Mouse (Mus musculus) limb, embryonic 10.5 days (tissue): ENCODE measurements at regions not wholly inside any gene's neighbourhood (a gene's known extent, or its start where the extent isn't known, plus 50 kb on each side); places are given as distances from the start of the nearest gene placed in this dataset.
"Not testable (repeated sequence)": the region's sequence is repeated elsewhere in the genome, so short reads cannot be mapped to it uniquely, and the experiment has no call there.

Source experiments
- DNase-seq: peaks from one replicate; pipeline ENCODE4 v3.0.0-alpha.2; 2017; ENCODE audit warnings: low spot score
- H3K27ac ChIP-seq: fragments of 300-500 bp; sonication (generic); 2 replicates; pipeline ENCODE4 v1.5.1; 2016; ENCODE audit warnings: mild to moderate bottlenecking
- H3K27me3 ChIP-seq: fragments of 300-500 bp; sonication (generic); 2 replicates; pipeline ENCODE4 v1.6.1; 2016; ENCODE audit warnings: low read depth, mild to moderate bottlenecking; ENCODE audit not compliant: poor library complexity, severe bottlenecking
- H3K36me3 ChIP-seq: fragments of 300-500 bp; sonication (generic); 2 replicates; pipeline ENCODE4 v1.6.1; 2016; ENCODE audit warnings: mild to moderate bottlenecking, moderate library complexity
- H3K4me1 ChIP-seq: fragments of 300-500 bp; sonication (generic); 2 replicates; pipeline ENCODE4 v1.6.1; 2016
- H3K4me3 ChIP-seq: fragments of 300-500 bp; sonication (generic); 2 replicates; pipeline ENCODE4 v1.5.1; 2016; ENCODE audit warnings: mild to moderate bottlenecking, moderate library complexity
- H3K9me3 ChIP-seq: fragments of 300-500 bp; sonication (generic); replicated peaks from 2 replicates; pipeline ENCODE4 v1.6.1; 2016; ENCODE audit warnings: mild to moderate bottlenecking
- WGBS: fragments of 180-500 bp; shearing (Covaris S2); methylation state at CpG from one replicate; pipeline ENCODE4 v1.1.7; 2016; 5-methylcytosine and 5-hydroxymethylcytosine counted together

DNA sequence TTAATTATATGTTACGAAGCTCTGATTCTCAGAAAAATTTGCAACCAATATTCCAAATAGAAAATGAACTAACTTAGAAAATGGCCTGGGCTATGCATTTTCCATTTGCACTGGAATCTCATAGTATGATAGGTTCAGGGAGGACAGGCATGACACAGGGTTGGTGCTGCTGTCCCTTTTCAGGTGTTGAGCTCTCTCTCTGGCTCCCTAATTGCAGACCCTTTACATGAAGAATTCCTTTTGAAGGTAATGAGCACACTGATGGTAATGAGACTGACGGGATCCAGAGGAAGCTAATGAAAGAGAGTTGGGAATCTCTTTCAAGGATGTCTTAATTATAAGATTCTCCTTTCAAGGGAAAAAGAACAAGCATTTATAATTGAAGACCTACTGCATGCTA is 87.6 kb downstream of the Serpinb8 start:
- 84% methylated on average over 2 of the region's 2 CpGs for WGBS
- no peak overlapping the region for H3K27ac ChIP-seq
- no peak for DNase-seq
- H3K9me3 ChIP-seq, result no peaks in the 10 kb centered on the region
- H3K4me3 ChIP-seq, result no peak overlapping the region
- no peaks in the 10 kb centered on the region for H3K27me3 ChIP-seq
- no peaks in the 10 kb centered on the region for H3K36me3 ChIP-seq
- H3K4me1 ChIP-seq, result no peaks in the 10 kb centered on the region

DNA sequence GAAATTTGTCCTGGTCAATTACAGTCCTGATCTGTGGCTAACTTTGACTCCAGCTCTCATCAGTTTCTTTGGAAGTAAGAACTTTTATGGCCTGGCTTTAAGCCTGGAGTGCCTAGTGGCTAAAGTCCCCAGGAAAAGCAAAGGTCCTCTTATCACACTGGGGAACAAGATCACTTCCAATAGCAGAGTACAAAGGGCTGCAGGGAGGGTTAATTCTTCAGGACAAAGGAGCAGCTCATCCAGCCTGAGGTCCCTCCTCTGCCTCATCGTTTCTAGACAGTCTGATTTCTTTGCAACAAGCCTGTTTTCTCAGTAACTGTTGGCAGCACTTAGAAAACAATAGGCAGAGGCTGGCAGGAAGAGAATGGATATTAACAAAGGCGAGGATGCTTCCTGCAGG is 107.1 kb downstream of the Serpinb8 start:
- H3K4me3 ChIP-seq, result no peak overlapping the region
- H3K27me3 ChIP-seq, result no peaks in the 10 kb centered on the region
- no peaks in the 10 kb centered on the region for H3K4me1 ChIP-seq
- WGBS, result 53% methylated on average over 2 of the region's 2 CpGs
- DNase-seq, result no peak
- H3K9me3 ChIP-seq, result no peaks in the 10 kb centered on the region
- H3K36me3 ChIP-seq, result no peaks in the 10 kb centered on the region
- no peak overlapping the region for H3K27ac ChIP-seq

DNA sequence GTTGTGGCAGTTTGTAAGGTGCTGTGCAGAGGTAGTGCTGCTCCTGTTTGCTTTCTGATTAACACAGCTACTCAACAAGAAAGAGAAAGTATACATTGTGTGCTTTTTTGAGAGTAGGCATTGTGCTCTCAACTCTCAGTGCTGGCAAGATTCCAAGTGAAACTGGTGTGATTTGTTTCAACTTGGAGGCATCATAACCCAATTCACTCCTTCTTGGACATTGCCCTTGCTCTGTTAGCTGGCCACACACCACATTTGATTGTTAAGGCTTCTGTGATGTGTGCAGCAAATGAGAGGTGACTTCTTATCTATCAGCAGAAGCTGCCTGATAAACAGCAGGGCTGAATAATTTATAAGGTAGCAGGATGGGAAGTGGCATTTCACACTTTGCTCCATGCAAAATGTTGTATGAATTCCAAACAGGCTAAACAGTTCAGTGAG is 116.3 kb downstream of the Serpinb8 start:
- Histone ChIP-seq H3K36me3 (no peaks in the 10 kb centered on the region), H3K27me3 (no peaks in the 10 kb centered on the region), H3K4me1 (no peaks in the 10 kb centered on the region), H3K27ac (no peak overlapping the region), H3K9me3 (no peaks in the 10 kb centered on the region), H3K4me3 (no peak overlapping the region)
- no peak for DNase-seq

DNA sequence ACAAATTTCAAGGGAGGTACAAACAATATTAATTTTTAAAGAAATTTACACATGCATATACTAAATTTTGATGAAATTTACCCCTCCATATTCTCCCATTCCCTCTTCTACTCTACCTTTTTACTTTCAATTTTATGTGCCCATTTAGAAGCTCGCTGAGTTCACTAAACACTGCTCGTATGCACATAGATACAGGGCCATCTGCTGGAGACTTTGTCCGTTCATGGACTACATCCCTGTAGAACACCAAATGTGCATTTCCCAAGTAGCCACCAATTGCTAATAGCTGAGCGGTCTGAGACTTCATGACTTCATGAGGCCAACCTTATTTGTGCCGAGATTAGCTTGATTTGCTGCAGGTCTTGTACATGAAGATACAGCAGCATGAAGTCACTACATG is 118.8 kb downstream of the Serpinb8 start:
- WGBS, result 92% methylated on average over 5 of the region's 5 CpGs
- no peak for DNase-seq

DNA sequence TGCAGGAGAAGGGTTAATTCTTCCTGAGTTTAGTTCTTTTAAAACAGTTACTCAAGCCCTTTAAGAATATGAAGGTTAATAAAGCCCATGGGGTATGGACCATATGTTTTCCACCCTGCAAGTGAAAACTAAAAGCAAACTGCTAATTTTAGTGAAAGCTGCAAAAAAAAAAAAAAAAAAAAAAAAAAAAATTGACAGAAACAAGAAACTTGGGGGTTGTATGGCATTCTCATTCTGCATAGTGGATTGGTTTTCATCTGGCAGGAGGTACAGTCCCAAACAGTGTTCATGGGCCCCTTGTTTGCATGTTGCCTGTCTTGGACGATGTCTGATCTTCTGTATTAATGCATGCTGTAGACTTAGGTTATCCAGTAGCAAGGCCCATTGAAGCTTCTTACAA is 125.1 kb downstream of the Serpinb8 start:
- Histone ChIP-seq H3K4me3 (no peak overlapping the region), H3K4me1 (no peaks in the 10 kb centered on the region), H3K36me3 (no peaks in the 10 kb centered on the region), H3K27me3 (no peaks in the 10 kb centered on the region), H3K9me3 (no peaks in the 10 kb centered on the region), H3K27ac (no peak overlapping the region)
- 94% methylated on average over 1 of the region's 1 CpGs for WGBS
- DNase-seq, result no peak

More for the DNA sequence above, 118.8 kb downstream of the Serpinb8 start:
- H3K4me1 ChIP-seq, result no peaks in the 10 kb centered on the region
- no peak overlapping the region for H3K4me3 ChIP-seq
- H3K27ac ChIP-seq, result no peak overlapping the region
- no peaks in the 10 kb centered on the region for H3K36me3 ChIP-seq
- H3K9me3 ChIP-seq, result no peaks in the 10 kb centered on the region
- no peaks in the 10 kb centered on the region for H3K27me3 ChIP-seq

DNA sequence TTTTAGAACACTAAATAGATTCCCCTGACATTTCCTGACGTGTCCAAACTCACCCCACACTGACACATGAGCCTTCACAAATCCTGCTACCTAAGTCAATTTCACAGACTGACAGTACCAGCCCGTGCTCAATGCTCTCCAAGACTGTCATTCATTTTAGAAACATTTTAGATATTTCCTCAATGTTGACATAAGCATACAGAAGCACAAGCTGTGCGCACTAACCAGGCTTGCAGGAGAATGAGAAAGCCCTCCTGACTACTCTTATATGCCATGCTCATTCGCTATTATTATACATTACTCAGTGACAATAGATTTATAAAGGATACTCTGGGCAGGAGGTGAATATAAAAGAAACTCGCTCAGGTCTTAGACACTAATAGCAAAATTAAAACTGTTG is 129.5 kb downstream of the Serpinb8 start:
- Histone ChIP-seq H3K27ac (no peak overlapping the region), H3K9me3 (no peaks in the 10 kb centered on the region), H3K4me3 (no peak overlapping the region), H3K27me3 (no peaks in the 10 kb centered on the region), H3K4me1 (no peaks in the 10 kb centered on the region), H3K36me3 (no peaks in the 10 kb centered on the region)
- WGBS, result 80% methylated on average over 5 of the region's 5 CpGs
- no peak for DNase-seq

DNA sequence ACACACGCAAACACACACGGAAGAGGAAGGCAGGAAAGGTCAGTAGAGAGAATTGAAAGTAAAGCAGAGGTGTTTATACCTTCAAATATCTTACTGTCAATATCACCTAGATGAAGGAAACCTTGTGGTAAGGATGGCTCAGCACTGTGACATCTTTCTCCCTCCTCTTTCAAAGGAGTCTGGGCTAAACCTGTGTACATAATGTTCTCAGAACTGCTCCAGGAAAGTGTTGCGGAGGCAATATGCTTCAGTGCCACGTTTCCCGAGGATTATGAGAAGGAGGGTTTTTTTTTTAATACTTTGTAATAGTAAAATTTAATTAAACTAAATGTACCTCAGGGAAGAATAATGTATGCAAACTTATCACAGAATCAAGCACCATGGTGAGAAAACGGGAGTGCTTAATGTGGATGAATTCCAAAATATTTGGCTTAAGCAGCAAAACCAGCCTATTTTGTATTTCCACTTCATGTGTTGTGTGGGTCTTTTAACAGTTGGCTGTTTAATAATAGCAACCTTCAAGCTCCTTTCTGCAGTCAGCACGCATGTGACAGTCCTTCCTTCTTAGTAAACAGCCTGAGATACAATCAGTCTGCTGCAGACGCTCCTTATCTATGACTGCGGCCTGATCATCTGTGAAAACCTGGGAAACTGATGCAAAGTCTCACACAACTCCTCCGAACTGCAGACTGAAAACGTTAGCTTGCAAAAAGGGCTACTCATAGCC is 138.5 kb downstream of the Serpinb8 start:
- H3K27ac ChIP-seq, result no peak overlapping the region
- no peaks in the 10 kb centered on the region for H3K27me3 ChIP-seq
- H3K36me3 ChIP-seq, result no peaks in the 10 kb centered on the region
- no peak overlapping the region for H3K4me3 ChIP-seq
- 87% methylated on average over 11 of the region's 11 CpGs for WGBS
- H3K9me3 ChIP-seq, result no peaks in the 10 kb centered on the region
- no peaks in the 10 kb centered on the region for H3K4me1 ChIP-seq
- no peak for DNase-seq

DNA sequence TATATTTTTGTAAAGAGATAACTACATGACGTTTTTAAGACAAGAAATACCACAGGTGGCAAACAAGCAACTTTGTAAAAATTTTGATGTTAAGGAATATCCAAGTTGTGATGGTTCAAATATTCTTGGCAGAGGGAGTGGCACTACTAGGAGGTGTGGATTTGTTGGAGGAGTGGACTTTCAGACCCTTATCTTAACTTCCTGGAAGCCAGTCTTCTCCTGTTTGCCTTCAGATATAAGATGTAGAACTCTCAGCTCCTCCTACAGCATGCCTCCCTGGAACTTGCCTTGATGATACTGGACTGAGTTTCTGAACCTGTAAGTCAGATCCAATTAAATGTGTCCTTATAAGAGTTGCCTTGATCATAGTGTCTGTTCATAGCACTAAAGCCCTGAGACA is 175.5 kb downstream of the Serpinb8 start:
- Histone ChIP-seq H3K27ac (no peak overlapping the region), H3K4me3 (no peak overlapping the region), H3K36me3 (no peaks in the 10 kb centered on the region), H3K4me1 (no peaks in the 10 kb centered on the region), H3K27me3 (no peaks in the 10 kb centered on the region), H3K9me3 (no peaks in the 10 kb centered on the region)
- no peak for DNase-seq
- WGBS, result 93% methylated on average over 1 of the region's 1 CpGs

DNA sequence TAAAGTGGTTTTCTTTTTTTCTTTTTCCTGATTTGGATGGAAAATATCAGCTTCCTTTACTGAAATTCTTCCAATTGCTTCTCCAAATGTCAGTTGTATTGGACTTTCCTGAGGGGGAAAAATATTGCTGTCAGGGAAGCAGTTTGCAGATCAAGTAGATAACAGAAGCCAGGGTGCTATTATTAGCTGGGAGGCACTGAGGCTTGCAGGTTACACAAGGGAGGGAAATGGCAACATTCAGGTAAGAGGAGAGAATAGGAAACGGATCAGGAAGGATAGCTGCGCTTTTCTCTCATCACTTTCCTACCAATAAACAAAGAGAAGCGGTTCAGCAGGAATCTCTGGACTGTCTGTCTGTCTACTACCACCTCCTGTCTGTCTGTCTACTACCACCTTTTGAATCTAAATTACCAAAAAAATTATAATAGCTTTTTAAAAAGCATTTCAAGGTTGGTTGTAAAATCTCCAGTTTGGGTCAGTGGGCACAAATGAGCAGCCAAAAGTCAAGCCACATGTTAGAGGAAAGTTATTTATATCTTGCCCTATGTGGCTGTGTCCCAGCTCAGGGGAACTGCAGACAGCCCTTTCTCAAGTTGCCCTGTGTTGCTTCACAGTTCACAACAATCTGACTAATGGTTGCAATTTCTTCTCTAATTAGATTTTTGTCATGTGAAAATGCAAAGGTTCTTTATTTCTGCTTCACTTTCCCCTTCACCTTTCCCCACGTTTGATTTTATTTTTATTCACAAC is 177.6 kb downstream of the Serpinb8 start:
- 75% methylated on average over 4 of the region's 4 CpGs for WGBS
- DNase-seq, result no peak
- Histone ChIP-seq H3K4me1 (no peaks in the 10 kb centered on the region), H3K4me3 (no peak overlapping the region), H3K27ac (no peak overlapping the region), H3K27me3 (no peaks in the 10 kb centered on the region), H3K36me3 (no peaks in the 10 kb centered on the region), H3K9me3 (no peaks in the 10 kb centered on the region)

DNA sequence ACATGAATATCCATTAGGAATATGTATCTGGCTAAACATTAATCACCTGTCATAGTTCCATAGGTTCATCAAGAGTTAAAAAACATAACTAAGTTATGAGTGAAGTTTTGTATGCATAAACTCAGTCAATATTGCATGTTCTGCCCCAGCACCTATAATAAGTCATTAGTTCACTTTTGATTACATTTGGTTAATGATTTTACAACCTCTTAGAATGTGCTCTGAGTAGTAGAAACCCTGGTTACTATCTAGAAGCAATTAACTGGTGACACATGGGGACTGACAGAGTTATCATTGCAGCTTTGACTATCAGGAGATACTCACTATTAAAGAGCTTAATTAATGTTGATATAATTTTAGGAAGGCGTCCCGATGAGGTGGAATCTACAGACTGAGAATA is 183.2 kb downstream of the Serpinb8 start:
- Histone ChIP-seq H3K4me3 (no peak overlapping the region), H3K27ac (no peak overlapping the region), H3K9me3 (no peaks in the 10 kb centered on the region), H3K36me3 (no peaks in the 10 kb centered on the region), H3K27me3 (no peaks in the 10 kb centered on the region), H3K4me1 (no peaks in the 10 kb centered on the region)
- 95% methylated on average over 2 of the region's 2 CpGs for WGBS
- no peak for DNase-seq

DNA sequence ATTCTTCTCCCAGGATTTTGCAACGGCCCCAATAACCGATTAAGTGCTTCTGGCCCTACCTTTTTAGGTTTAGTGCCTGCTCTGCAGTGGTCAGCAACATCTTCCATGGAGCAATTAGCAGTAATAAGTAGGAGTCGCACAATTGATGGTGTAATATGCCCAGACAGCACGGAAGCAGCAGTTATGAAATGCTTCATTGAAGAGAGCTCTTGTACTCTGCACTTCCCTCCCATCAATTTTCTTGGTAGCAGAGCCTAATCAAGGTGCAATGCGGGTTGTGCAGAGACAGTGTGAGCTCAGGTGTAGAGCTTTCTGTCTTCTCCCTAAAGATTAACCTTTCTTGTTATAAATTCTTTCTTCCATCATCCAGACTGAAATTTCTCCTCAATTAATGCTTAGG is 193.3 kb downstream of the Serpinb8 start:
- Histone ChIP-seq H3K4me3 (no peak overlapping the region), H3K36me3 (no peaks in the 10 kb centered on the region), H3K9me3 (no peaks in the 10 kb centered on the region), H3K4me1 (no peaks in the 10 kb centered on the region), H3K27me3 (no peaks in the 10 kb centered on the region), H3K27ac (no peak overlapping the region)
- no peak for DNase-seq
- WGBS, result 85% methylated on average over 5 of the region's 5 CpGs

DNA sequence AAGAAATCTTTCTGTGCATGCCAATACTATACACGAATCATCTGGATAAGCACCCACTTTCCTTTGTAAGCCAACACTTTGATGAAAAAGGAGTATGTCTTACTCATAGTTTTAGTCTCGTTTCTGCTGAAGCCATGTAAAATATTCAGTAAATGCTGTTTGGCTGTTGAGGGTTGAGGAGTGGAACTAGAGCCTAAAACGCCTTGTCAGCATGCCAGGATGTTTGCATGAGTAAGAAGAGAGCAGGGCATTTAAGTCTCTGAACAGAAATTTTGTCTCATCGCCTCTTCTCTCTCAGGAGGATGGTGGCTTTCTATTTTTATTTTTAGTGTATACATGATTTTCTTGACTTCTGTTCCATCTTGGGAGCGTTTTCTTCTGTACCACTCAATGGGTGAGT is 216.0 kb downstream of the Serpinb8 start:
- WGBS, result 88% methylated on average over 5 of the region's 5 CpGs
- H3K4me3 ChIP-seq, result no peak overlapping the region
- no peak overlapping the region for H3K27ac ChIP-seq
- no peak for DNase-seq
- H3K27me3 ChIP-seq, result no peaks in the 10 kb centered on the region
- no peaks in the 10 kb centered on the region for H3K36me3 ChIP-seq
- H3K4me1 ChIP-seq, result no peaks in the 10 kb centered on the region
- H3K9me3 ChIP-seq, result no peaks in the 10 kb centered on the region

DNA sequence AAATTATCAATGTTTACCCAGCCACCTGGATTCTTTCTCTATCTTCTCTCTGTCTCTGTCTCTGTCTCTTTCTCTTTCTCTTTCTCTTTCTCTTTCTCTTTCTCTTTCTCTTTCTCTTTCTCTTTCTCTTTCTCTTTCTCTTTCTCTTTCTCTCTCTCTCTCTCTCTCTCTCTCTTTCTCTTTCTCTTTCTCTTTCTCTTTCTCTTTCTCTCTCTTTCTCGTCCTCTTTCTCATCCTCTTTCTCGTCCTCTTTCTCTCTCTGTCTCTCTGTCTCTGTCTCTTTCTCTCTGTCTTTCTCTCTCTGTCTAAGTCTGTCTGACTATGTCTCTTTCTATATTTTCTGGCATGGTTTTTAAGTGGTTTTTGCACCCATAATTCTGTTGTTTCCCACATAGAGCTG is 217.6 kb downstream of the Serpinb8 start:
- H3K4me3 ChIP-seq, H3K27me3 ChIP-seq, DNase-seq, H3K4me1 ChIP-seq, H3K9me3 ChIP-seq, H3K36me3 ChIP-seq, H3K27ac ChIP-seq: not testable (repeated sequence)
- WGBS, result 94% methylated on average over 2 of the region's 2 CpGs
